Mouse (Mus musculus) cortical plate, adult 2 months (tissue): Measurements from ENCODE around the gene Rsrc1.

Experiments
- CTCF ChIP-seq: fragments of 200-500 bp; IDR thresholded peaks from 2 replicates; pipeline ENCODE4 v1.5.1; 2011; ENCODE audit warnings: mild to moderate bottlenecking, control low read depth, low read length; ENCODE audit not compliant: insufficient read depth; ENCODE audit errors: extremely low read depth
- POLR2A ChIP-seq: fragments of 200-500 bp; IDR thresholded peaks from 2 replicates; pipeline ENCODE4 v1.6.1; 2011; ENCODE audit warnings: mild to moderate bottlenecking, low read length, control low read depth; ENCODE audit not compliant: insufficient read depth; ENCODE audit errors: extremely low read depth

- TF ChIP-seq POLR2A (no peak), CTCF (no peak)
Observed at GRCm38 (mm10) chr3:66977811-66978456, 3.3 kb upstream of the Rsrc1 start.
